Mouse (Mus musculus): Measurements from ENCODE around the gene Gm12185.
"Not testable (repeated sequence)": the region's sequence is repeated elsewhere in the genome, so short reads cannot be mapped to it uniquely, and the experiment has no call there.

Gene Gm12185

GRCm38 (mm10) chr11:48918380-48918779 is 73.6 kb downstream of the Gm12185 start:
- no peak for DNase-seq (ENCODE audit: low spot score in 2 of 2)

GRCm38 (mm10) chr11:48913611-48914010 is 78.4 kb downstream of the Gm12185 start:
- no peak for DNase-seq (ENCODE audit: low spot score in 2 of 2)

GRCm38 (mm10) chr11:48908459-48908858 is 83.6 kb downstream of the Gm12185 start:
- DNase-seq (ENCODE audit: low spot score in 2 of 2): no peak

GRCm38 (mm10) chr11:48902021-48902420 is 90.0 kb downstream of the Gm12185 start, which contains the start of gene Gm5431:
Gene Gm5431 (minus strand): TSS chr11:48902214.
- DNase-seq (ENCODE audit: low spot score in 2 of 2): no peak

GRCm38 (mm10) chr11:48901567-48901930 is 90.5 kb downstream of the Gm12185 start:
- not testable (repeated sequence) for DNase-seq (ENCODE audit: low spot score in 2 of 2)

- not testable (repeated sequence) for DNase-seq (ENCODE audit: low spot score in 2 of 2)
These were observed 91.1 kb downstream of the Gm12185 start for GRCm38 (mm10) chr11:48900654-48901566.

- DNase-seq (ENCODE audit: low spot score in 2 of 2): no peak
These were observed 93.1 kb downstream of the Gm12185 start for GRCm38 (mm10) chr11:48898812-48899431.

GRCm38 (mm10) chr11:48876680-48877079 is 115.3 kb downstream of the Gm12185 start:
- no peak for DNase-seq (ENCODE audit: low spot score in 2 of 2)

GRCm38 (mm10) chr11:48875343-48875837 is 116.6 kb downstream of the Gm12185 start:
- DNase-seq (ENCODE audit: low spot score in 2 of 2): not testable (repeated sequence)

- no peak for DNase-seq (ENCODE audit: low spot score in 2 of 2)
These were observed 117.6 kb downstream of the Gm12185 start for GRCm38 (mm10) chr11:48874465-48874864.

GRCm38 (mm10) chr11:48873591-48874290 is 118.3 kb downstream of the Gm12185 start:
- no peak for DNase-seq (ENCODE audit: low spot score in 2 of 2)

GRCm38 (mm10) chr11:48872695-48873300 is 119.2 kb downstream of the Gm12185 start:
- DNase-seq (ENCODE audit: low spot score in 2 of 2): no peak

- DNase-seq (ENCODE audit: low spot score in 2 of 2): no peak
These were observed 120.0 kb downstream of the Gm12185 start for GRCm38 (mm10) chr11:48871817-48872541.

GRCm38 (mm10) chr11:48871201-48871772 is 120.7 kb downstream of the Gm12185 start, which contains the start of gene Irgm1:
Gene Irgm1 (minus strand): TSS chr11:48871683.
- no peak for DNase-seq (ENCODE audit: low spot score in 2 of 2)

GRCm38 (mm10) chr11:48870781-48871180 is 121.2 kb downstream of the Gm12185 start:
- no peak for DNase-seq (ENCODE audit: low spot score in 2 of 2)

GRCm38 (mm10) chr11:48869380-48870110 is 122.5 kb downstream of the Gm12185 start:
- no peak for DNase-seq (ENCODE audit: low spot score in 2 of 2)

GRCm38 (mm10) chr11:48866481-48866880 is 125.5 kb downstream of the Gm12185 start:
- no peak for DNase-seq (ENCODE audit: low spot score in 2 of 2)

- DNase-seq (ENCODE audit: low spot score in 2 of 2): no peak
These were observed 128.2 kb downstream of the Gm12185 start for GRCm38 (mm10) chr11:48863808-48864207.

GRCm38 (mm10) chr11:48862784-48863319 is 129.2 kb downstream of the Gm12185 start:
- DNase-seq (ENCODE audit: low spot score in 2 of 2): no peak

Data from right cerebral cortex, postnatal 36 days (tissue).